Mouse (Mus musculus) CH12.LX (cell line): ENCODE data around the gene Mpl.

Source experiments
- CTCF ChIP-seq, 2 experiments: IDR thresholded peaks in 1 of 2; conservative IDR thresholded peaks in 1 of 2; 2 replicates each; pipeline ENCODE4 v1.5.1; 2011 to 2012; ENCODE audit warnings: low read depth in 2 of 2, low read length in 2 of 2, improper control_type of control experiment in 1 of 2, inconsistent platforms in 1 of 2, mild to moderate bottlenecking in 1 of 2, moderate library complexity in 1 of 2
- JUND ChIP-seq: conservative IDR thresholded peaks from 2 replicates; pipeline ENCODE4 v1.6.1; 2011; ENCODE audit warnings: low read depth, low read length, improper control_type of control experiment
- MAX ChIP-seq: IDR thresholded peaks from 2 replicates; pipeline ENCODE4 v1.6.1; 2011; ENCODE audit warnings: low read length, improper control_type of control experiment
- MAZ ChIP-seq: IDR thresholded peaks from 2 replicates; pipeline ENCODE4 v1.6.1; 2012; ENCODE audit warnings: low read depth, mild to moderate bottlenecking, inconsistent platforms, low read length, improper control_type of control experiment, moderate library complexity
- MYC ChIP-seq: IDR thresholded peaks from 2 replicates; pipeline ENCODE4 v1.6.1; 2011; ENCODE audit warnings: low read depth, mild to moderate bottlenecking, improper control_type of control experiment, low read length
- NELFE ChIP-seq: IDR thresholded peaks from 2 replicates; pipeline ENCODE4 v1.6.1; 2011; ENCODE audit warnings: low read depth, low read length, improper control_type of control experiment
- POLR2A ChIP-seq: IDR thresholded peaks from 2 replicates; pipeline ENCODE4 v1.6.1; 2011; ENCODE audit warnings: low read depth, mild to moderate bottlenecking, improper control_type of control experiment, low read length
- RCOR1 ChIP-seq: conservative IDR thresholded peaks from 2 replicates; pipeline ENCODE4 v1.6.1; 2012; ENCODE audit warnings: low read depth, mild to moderate bottlenecking, inconsistent platforms, low read length, improper control_type of control experiment
- SMC3 ChIP-seq: IDR thresholded peaks from 2 replicates; pipeline ENCODE4 v1.6.1; 2011; ENCODE audit warnings: low read depth, low read length, improper control_type of control experiment
- UBTF ChIP-seq: IDR thresholded peaks from 2 replicates; pipeline ENCODE4 v1.6.1; 2012; ENCODE audit warnings: low read depth, mild to moderate bottlenecking, inconsistent platforms, low read length, improper control_type of control experiment, moderate library complexity
- ZMIZ1 ChIP-seq: IDR thresholded peaks from 2 replicates; pipeline ENCODE4 v1.6.1; 2012; ENCODE audit warnings: low read depth, mild to moderate bottlenecking, inconsistent platforms, low read length, improper control_type of control experiment
- ZNF384 ChIP-seq: IDR thresholded peaks from 2 replicates; pipeline ENCODE4 v1.6.1; 2012; ENCODE audit warnings: low read depth, low read length, improper control_type of control experiment, inconsistent platforms

DNA sequence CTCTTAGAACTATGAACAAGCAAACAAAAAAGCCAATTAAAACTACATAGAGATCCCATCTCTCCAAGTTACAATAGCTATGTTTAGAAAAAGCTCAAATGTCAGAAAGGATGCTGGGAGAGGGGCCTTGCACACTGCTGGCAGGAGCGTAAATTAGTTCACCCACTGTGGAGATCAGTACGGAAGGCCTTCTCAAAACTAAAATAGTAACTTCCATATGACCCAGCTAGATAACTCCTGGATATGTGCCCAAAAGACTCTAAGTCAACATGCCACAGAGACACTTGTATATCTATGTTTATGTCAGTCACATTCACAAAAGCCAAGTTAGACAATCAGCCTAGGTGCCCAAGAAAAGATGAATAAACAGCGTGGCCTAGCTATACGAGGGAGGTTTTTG lies 62.0 kb downstream of the Mpl start:
- TF ChIP-seq SMC3 (no peak), ZMIZ1 (no peak), POLR2A (no peak), CTCF (conservative IDR thresholded peaks at IDR 0.05 in 1 of 2, IDR thresholded peaks at IDR 0.05 in 1 of 2; ENCODE audit: low read depth in 2 of 2, low read length in 2 of 2) (no peak), ZNF384 (no peak), UBTF (no peak), JUND (no peak), MAX (no peak), MAZ (no peak), MYC (no peak), RCOR1 (no peak), NELFE (no peak)
